Mouse (Mus musculus) liver, embryonic 14.5 days (tissue): ENCODE data around the gene Lrrc3b.

Experiments
- CTCF ChIP-seq: IDR thresholded peaks from 2 replicates; pipeline ENCODE4 v1.5.1; 2016; ENCODE audit warnings: antibody characterized with exemption, low read depth, control low read depth
- EP300 ChIP-seq: IDR thresholded peaks from 2 replicates; pipeline ENCODE4 v1.6.1; 2016; ENCODE audit warnings: antibody characterized with exemption, low read depth

GRCm38 (mm10) chr14:15438485-15439157 is at the start of gene Lrrc3b:
- TF ChIP-seq CTCF = no peak
- TF ChIP-seq EP300 = no peak
